Mouse (Mus musculus): ENCODE results near the gene Gm26938. TPM values are rescaled to one million over a fixed set of nuclear protein-coding genes. Genes with fewer than 3 reads are reported as not detected.
A peak's percentile ranks its signal among the peaks of the same experiment; 100 is the strongest.

Gene Gm26938
- not detected in 2 replicates for polyA plus RNA-seq (2015; fragmentation: Nextera tagmentation; extraction: Ambion mirVana)

DNA sequence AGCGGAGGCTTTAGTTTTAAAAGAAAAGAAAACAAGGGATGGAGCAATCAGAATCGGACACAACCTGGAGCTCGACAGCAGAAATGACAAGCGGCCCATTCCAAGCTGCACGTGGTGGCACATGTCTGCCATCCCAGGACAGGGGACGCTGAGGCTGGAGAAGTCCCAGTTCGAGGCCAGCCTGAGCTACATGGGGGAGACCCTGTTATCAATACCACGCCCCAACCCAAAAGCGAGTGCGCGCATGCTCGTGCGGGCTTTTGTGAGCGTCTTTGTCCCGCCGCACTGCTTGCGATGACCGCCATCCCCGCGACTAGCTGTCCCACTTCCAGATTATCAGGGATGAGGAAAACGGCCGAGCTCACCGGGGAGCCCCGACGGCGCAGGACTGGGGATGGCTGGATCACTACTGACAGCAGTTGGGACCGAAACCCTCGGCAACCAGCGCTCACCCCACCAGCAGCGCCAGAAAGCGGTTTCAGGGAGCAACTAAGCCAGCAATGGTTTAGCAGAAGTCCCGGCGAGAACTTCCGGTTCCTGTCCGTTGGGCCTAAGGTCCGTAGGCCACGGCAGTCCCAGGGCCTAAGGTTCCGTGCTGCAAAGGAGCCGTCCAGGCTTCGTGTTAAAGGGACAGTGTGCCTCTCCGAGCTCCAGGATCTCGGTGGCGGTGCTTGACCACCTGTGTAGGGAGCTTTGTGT is at the start of gene Gm26938, which contains the start of gene Psmg3:
TSS of gene Gm26938 (minus strand) at position 51 of the 699 bp plus-strand sequence.
TSS of gene Psmg3 (minus strand) at position 529 of the 699 bp plus-strand sequence.
- peaks cover 24% of the 10 kb centered on the region for H3K4me1 ChIP-seq
- peak within 1 kb of the TSS; percentile 79 for H3K27ac ChIP-seq
- peaks cover 33% of the 10 kb centered on the region for H3K36me3 ChIP-seq
- H3K4me2 ChIP-seq = peak within 1 kb of the TSS; percentile 67
- H3K27me3 ChIP-seq = no peaks in the 10 kb centered on the region
- peak within 1 kb of the TSS; percentile 93 for H3K4me3 ChIP-seq (replicated peaks)
- peak within 1 kb of the TSS; percentile 81 for H3K9ac ChIP-seq
- ATAC-seq (replicated peaks; ENCODE audit: low FRiP score) = peak; percentile 87
- under 1% methylated on average over 43 of the region's 43 CpGs for WGBS
- H3K9me3 ChIP-seq (replicated peaks) = no peaks in the 10 kb centered on the region

DNA sequence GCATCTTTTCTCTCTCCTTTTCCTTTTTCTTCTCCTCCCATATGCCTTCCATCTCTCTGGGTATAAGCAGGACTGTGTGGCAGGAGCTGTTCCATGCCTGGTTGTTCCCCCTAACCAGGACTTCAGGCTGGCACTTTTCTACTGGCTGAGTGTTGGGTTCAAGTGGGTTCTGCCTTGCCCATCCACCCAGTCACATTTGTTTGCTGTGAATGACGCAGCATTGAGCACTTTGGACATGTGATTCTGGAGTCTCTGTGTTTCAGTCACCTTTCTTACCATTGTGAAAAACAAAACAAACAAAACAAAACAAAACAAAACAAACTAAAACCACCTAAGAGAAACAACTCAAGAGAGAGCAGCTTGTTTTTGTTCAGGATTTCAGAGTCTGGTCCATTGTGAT is 45.3 kb upstream of the Gm26938 start:
- no peak overlapping the region for H3K4me3 ChIP-seq (replicated peaks)
- no peaks in the 10 kb centered on the region for H3K4me1 ChIP-seq
- H3K9me3 ChIP-seq (replicated peaks) = no peaks in the 10 kb centered on the region
- no peak for ATAC-seq (replicated peaks; ENCODE audit: low FRiP score)
- H3K9ac ChIP-seq = no peak overlapping the region
- H3K36me3 ChIP-seq = no peaks in the 10 kb centered on the region
- WGBS = 90% methylated on average over 1 of the region's 1 CpGs
- no peaks in the 10 kb centered on the region for H3K27me3 ChIP-seq
- H3K27ac ChIP-seq = no peak overlapping the region
- H3K4me2 ChIP-seq = no peak overlapping the region

DNA sequence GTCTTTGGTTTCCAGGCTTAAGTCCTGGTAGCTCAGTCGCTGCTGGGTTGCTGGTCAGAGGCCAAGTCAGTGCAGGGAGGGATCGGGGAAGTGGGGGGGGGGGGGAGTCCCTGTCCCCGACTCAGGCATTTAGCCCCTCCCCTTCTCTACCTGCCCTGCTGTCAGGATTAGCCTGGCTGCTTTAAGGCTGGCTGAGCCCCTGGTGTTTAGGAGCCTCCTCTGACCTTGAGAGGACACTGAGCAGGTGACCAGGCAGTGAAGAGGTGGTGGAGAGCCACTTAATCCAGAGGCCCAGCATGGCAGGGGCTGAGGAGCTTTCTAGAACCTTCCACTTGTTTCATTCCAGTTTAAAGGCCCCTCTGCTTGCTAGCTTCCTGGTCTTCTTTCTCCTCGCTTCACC is 44.7 kb upstream of the Gm26938 start:
- Histone ChIP-seq H3K27ac (no peak overlapping the region), H3K4me2 (no peak overlapping the region), H3K4me1 (no peaks in the 10 kb centered on the region), H3K9ac (no peak overlapping the region), H3K9me3 (replicated peaks) (no peaks in the 10 kb centered on the region), H3K36me3 (no peaks in the 10 kb centered on the region), H3K27me3 (no peaks in the 10 kb centered on the region), H3K4me3 (replicated peaks) (no peak overlapping the region)
- 18% methylated on average over 4 of the region's 4 CpGs for WGBS
- no peak for ATAC-seq (replicated peaks; ENCODE audit: low FRiP score)

DNA sequence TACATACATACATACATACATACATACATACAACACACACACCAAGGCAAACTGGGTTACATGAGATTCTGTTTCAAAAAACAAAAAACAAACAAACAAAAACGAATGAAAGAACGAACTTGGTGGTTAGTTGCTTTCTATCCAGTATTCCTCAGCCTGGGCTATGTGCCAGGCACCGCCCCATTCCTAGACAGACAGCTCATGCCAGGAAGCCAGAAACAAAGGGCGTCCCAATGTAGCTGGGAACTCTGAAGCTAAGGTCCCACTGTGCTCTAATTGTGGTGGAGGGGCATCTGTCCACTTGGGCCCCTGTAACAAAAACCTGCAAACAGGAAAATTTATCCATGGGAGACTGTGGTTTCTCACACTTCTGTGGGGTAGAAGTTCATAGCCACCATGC is 36.6 kb upstream of the Gm26938 start:
- 53% methylated on average over 4 of the region's 4 CpGs for WGBS
- Histone ChIP-seq H3K4me3 (replicated peaks) (no peak overlapping the region), H3K27me3 (0 out of 2 replicates have a peak, but pooled peaks cover 5% of the 10 kb centered on the region), H3K36me3 (no peaks in the 10 kb centered on the region), H3K4me2 (no peak overlapping the region), H3K4me1 (no peaks in the 10 kb centered on the region), H3K27ac (no peak overlapping the region), H3K9me3 (replicated peaks) (no peaks in the 10 kb centered on the region), H3K9ac (no peak overlapping the region)
- ATAC-seq (replicated peaks; ENCODE audit: low FRiP score) = no peak

DNA sequence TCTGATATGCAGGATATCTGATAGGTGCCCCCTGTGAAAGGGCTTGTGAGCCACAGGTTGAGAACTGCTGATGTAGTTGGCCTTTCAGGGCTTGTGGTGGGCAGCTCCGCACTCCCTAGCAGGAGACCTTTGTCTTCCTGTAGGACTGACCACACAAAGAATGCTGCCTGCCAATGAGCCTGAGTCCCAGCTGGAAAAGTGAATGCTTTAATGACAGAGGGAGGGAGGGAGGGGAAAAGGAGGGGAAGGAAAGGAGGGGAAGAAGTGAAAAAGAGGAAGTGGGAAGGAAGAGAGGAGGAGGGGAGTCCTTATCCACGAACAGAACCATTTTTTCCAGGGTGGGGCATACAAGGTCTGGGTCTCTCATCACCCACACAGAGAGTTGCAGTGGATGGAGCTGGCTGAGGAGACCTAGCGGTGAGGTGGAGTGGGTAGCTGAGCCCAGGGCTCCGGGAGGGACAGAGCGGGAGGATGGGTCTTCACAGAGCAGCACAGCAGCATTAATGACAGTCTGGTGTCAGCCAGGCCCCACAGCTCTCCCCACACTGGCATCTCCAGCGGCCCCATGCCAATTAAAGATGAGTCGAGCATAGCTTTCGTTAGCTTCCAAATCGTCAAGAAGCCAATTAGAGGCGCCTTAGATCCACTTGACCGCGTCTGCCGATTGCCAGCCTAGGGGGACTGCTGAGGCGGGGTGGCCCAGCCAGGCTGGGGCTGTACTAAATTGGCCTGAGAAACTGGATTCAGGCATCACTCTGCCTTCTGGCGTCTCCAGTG is 34.3 kb upstream of the Gm26938 start:
- no peak for ATAC-seq (replicated peaks; ENCODE audit: low FRiP score)
- no peak overlapping the region for H3K4me3 ChIP-seq (replicated peaks)
- WGBS = 34% methylated on average over 15 of the region's 15 CpGs
- H3K36me3 ChIP-seq = no peaks in the 10 kb centered on the region
- H3K27me3 ChIP-seq = 0 out of 2 replicates have a peak, but pooled peaks cover 5% of the 10 kb centered on the region
- H3K27ac ChIP-seq = no peak overlapping the region
- H3K9me3 ChIP-seq (replicated peaks) = no peaks in the 10 kb centered on the region
- no peaks in the 10 kb centered on the region for H3K4me1 ChIP-seq
- no peak overlapping the region for H3K4me2 ChIP-seq
- H3K9ac ChIP-seq = no peak overlapping the region

DNA sequence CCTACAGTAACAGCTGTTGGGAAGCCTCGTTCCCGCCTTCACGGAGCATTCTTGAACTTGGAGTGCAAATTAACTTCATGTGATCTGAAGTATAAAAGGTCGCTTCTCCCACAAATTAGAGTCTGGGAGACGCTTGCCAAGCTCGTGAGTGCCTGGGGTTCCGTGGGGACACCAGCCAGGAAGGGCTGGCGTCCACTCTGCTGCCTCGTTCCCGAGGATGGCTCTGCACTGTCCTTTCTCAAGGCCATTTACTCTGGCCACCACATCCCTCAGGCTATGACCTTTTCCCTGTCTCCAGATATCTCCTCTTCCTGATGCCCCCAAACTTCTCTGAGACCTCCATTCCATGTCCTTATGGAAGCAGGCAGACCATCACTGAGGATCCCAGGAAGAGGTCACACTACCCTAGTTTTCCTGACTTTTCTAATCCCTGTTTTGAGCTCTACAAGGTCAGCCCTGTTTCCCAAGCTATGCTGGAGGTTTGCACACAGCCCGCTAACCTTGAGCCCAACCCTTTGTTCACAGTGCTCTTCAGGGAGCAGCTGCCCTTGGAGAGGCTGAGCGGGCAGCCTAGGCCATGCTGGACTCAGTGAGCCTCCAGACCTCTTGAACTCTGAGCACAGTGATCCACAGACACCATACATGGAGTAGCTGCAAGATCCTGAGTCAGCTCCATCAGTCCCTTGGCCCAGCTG is 23.6 kb upstream of the Gm26938 start:
- Histone ChIP-seq H3K4me1 (peaks cover 13% of the 10 kb centered on the region; the same call in 1 of the 2 replicates), H3K4me2 (no peak overlapping the region), H3K27me3 (no peaks in the 10 kb centered on the region; the same call in 1 of the 2 replicates), H3K9ac (no peak overlapping the region), H3K27ac (no peak overlapping the region), H3K9me3 (replicated peaks) (peaks cover 4% of the 10 kb centered on the region; the same call in 1 of the 2 replicates), H3K36me3 (no peaks in the 10 kb centered on the region), H3K4me3 (replicated peaks) (no peak overlapping the region)
- no peak for ATAC-seq (replicated peaks; ENCODE audit: low FRiP score)
- WGBS = 72% methylated on average over 12 of the region's 12 CpGs

DNA sequence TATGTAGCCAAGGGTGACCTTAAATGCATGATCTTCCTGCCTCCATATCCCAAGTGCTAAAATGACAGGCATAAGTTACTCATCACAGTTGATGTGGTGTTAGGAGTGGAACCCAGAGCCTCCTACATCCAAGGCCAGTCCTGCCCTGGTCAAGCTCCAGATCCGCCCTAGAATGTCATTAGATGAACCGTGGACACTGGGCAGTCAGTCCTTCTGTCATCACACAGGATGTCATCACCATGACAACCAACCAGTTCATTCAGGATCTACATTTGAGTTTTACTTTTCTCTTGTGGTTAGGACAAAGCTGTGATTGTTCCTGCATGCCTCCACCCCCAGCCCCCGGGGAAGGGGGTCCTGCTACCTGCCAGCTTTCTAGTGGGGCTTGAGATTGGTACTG is 12.9 kb upstream of the Gm26938 start:
- no peaks in the 10 kb centered on the region for H3K27me3 ChIP-seq
- WGBS = 45% methylated on average over 3 of the region's 3 CpGs
- no peak overlapping the region for H3K9ac ChIP-seq
- H3K4me3 ChIP-seq (replicated peaks) = no peak overlapping the region
- no peak for ATAC-seq (replicated peaks; ENCODE audit: low FRiP score)
- H3K36me3 ChIP-seq = no peaks in the 10 kb centered on the region
- no peaks in the 10 kb centered on the region for H3K4me1 ChIP-seq
- no peak overlapping the region for H3K4me2 ChIP-seq
- H3K27ac ChIP-seq = no peak overlapping the region
- H3K9me3 ChIP-seq (replicated peaks) = no peaks in the 10 kb centered on the region

DNA sequence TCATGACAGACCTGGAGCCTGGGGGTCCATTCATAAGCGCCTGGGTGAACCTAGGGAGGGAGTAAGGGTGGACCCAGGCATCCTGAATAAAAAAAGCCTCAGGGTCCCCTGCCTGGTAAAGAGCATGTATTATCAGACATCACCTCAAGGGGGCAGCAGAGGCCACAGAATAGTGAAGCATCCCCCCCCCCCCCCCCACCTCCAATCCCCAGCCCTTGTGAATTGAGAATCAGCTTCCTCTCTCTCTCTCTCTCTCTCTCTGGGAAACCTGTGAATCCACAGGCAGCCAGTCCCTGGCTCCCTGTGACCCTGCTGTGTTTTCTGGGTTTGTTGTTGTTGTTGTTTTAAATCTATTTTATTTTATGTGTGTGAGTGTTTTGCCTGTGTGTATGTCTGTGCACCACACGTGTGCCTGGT is 12.3 kb upstream of the Gm26938 start:
- no peaks in the 10 kb centered on the region for H3K4me1 ChIP-seq
- no peaks in the 10 kb centered on the region for H3K36me3 ChIP-seq
- no peak overlapping the region for H3K9ac ChIP-seq
- no peaks in the 10 kb centered on the region for H3K9me3 ChIP-seq (replicated peaks)
- 20% methylated on average over 2 of the region's 2 CpGs for WGBS
- ATAC-seq (replicated peaks; ENCODE audit: low FRiP score) = no peak
- no peak overlapping the region for H3K4me3 ChIP-seq (replicated peaks)
- no peak overlapping the region for H3K27ac ChIP-seq
- no peak overlapping the region for H3K4me2 ChIP-seq
- no peaks in the 10 kb centered on the region for H3K27me3 ChIP-seq

DNA sequence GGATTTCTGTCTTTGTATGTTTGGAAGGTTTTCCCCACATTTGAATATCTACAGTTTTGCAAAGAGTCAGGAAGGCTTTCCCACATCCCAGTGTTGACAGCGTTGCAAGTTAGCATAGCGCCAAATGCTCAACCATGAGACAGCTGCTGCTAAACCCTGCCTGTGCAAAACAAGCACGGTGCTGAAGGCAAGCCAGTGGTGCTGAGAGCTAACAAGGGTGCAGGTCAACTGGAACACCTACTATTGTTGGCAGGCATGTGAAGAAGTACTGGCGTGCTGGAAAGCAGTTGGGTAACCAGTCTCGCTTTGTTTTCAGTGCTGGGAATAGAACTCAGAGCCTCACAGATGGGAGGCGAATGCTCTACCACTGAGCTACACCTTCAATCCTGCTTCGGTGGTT is 9.5 kb upstream of the Gm26938 start:
- H3K9me3 ChIP-seq (replicated peaks) = no peaks in the 10 kb centered on the region
- WGBS = 79% methylated on average over 7 of the region's 7 CpGs
- no peaks in the 10 kb centered on the region for H3K4me1 ChIP-seq
- no peak for ATAC-seq (replicated peaks; ENCODE audit: low FRiP score)
- H3K4me3 ChIP-seq (replicated peaks) = no peak overlapping the region
- H3K27ac ChIP-seq = no peak overlapping the region
- H3K9ac ChIP-seq = no peak overlapping the region
- H3K27me3 ChIP-seq = no peaks in the 10 kb centered on the region
- no peaks in the 10 kb centered on the region for H3K36me3 ChIP-seq
- H3K4me2 ChIP-seq = no peak overlapping the region

DNA sequence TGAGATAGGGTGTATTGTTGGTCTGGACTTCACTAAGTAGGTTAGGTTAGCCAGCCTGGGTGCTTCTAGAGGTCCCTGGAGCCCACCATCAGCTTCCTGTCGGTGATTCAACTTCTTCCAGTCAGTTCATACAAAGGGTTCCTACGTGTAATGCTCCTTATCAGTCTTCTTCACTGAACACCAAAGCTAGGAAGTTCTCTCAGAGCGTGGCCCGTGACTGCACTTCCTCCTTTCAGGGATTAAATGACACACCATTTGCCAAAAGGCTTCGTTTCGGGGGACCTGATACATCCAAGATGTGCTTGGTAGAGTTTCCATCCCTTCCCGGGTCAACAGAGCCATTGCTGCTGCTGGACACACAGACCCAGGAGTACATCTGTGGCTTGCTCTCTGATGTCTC is 5.9 kb upstream of the Gm26938 start:
- no peak overlapping the region for H3K4me3 ChIP-seq (replicated peaks)
- no peaks in the 10 kb centered on the region for H3K27me3 ChIP-seq
- no peak for ATAC-seq (replicated peaks; ENCODE audit: low FRiP score)
- no peaks in the 10 kb centered on the region for H3K36me3 ChIP-seq
- no peaks in the 10 kb centered on the region for H3K4me1 ChIP-seq
- H3K9ac ChIP-seq = no peak overlapping the region
- H3K9me3 ChIP-seq (replicated peaks) = no peaks in the 10 kb centered on the region
- H3K27ac ChIP-seq = no peak overlapping the region
- H3K4me2 ChIP-seq = no peak overlapping the region
- WGBS = 58% methylated on average over 7 of the region's 7 CpGs

DNA sequence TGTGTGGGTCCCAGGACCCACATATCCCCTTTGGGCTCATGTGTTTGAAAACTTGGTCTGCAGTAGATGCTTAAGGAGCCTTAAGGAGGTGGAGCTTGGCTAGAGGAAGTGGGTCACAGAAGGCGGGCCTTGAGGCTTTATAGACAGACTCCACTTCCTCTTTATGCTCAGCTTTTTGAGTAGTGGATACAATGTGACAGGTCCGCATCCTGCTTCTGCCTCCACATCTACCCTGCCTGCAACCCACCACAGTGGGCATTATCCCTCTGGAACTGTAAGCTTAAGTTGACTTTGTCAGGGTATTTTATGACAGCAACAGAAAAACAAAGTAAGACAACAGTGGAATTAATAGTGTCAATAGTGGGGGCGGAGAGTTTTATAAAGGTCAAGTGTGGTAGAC is 4.5 kb upstream of the Gm26938 start:
- ATAC-seq (replicated peaks; ENCODE audit: low FRiP score) = no peak
- WGBS = 81% methylated on average over 3 of the region's 3 CpGs
- no peak overlapping the region for H3K9ac ChIP-seq

DNA sequence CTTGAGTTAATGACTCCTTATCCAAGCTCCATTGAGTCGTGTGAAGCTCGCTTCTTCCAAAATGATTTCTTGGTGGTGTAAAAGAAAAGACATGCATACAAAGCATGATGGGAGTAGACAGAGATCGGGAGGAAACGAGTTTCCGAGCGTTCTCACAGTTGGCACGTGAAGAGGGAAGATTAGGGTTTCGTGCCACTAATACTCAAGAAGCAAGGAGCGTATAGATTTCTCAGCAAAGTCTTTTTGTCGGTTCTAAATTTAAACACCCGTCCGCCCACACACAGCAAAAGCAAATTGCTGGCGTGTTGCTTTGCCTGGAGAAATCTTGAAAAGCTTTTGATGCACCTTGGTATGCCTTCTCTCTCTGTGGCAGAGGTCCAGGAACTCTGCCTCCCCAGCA is 3.2 kb upstream of the Gm26938 start:
- ATAC-seq (replicated peaks; ENCODE audit: low FRiP score) = no peak
- H3K27me3 ChIP-seq = no peaks in the 10 kb centered on the region
- H3K9me3 ChIP-seq (replicated peaks) = no peaks in the 10 kb centered on the region
- 58% methylated on average over 13 of the region's 13 CpGs for WGBS
- H3K27ac ChIP-seq = no peak overlapping the region
- H3K9ac ChIP-seq = no peak overlapping the region
- no peak overlapping the region for H3K4me3 ChIP-seq (replicated peaks)
- H3K4me2 ChIP-seq = no peak overlapping the region
- peaks cover 4% of the 10 kb centered on the region; the same call in 1 of the 2 replicates for H3K36me3 ChIP-seq
- H3K4me1 ChIP-seq = peaks cover 13% of the 10 kb centered on the region

More for the DNA sequence above, 4.5 kb upstream of the Gm26938 start:
- Histone ChIP-seq H3K27me3 (no peaks in the 10 kb centered on the region), H3K4me3 (replicated peaks) (no peak overlapping the region), H3K4me1 (peaks cover 6% of the 10 kb centered on the region), H3K9me3 (replicated peaks) (no peaks in the 10 kb centered on the region), H3K4me2 (no peak overlapping the region), H3K36me3 (no peaks in the 10 kb centered on the region), H3K27ac (no peak overlapping the region)

Data from kidney, embryonic 15.5 days (tissue).